Mouse (Mus musculus): ENCODE data around the gene Tas2r130. TPM values are rescaled to one million over a fixed set of nuclear protein-coding genes. Genes with fewer than 3 reads are reported as not detected.

The Tas2r130 gene
- polyA plus RNA-seq (2015; fragmentation: Illumina TruSeq; extraction: RNeasy Lipid Tissue Mini Kit (QIAGEN cat#74804); ENCODE audit: insufficient read depth, low replicate concordance): not detected

DNA sequence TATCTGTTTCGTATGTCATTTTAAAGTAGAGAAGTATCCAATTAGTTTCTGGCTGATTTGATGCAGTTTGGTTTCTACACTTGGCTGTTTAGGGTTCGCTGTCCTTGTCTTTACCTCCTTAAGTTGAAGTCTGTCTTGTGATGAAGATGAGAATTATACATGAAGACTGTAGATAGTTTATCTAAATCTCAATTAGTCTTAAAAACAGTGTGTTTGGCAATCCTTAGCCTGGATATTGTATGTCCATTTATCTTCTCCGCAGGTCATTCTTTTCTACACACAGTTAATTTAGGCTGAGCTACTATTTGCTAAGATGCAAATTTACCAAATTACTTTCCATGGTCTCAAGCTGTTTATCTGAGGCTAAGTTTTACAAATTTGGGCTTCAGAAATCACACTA lies at the start of gene Tas2r130:
Gene Tas2r130, minus strand, starts transcription at position 101 of the 400 bp plus-strand sequence.

DNA sequence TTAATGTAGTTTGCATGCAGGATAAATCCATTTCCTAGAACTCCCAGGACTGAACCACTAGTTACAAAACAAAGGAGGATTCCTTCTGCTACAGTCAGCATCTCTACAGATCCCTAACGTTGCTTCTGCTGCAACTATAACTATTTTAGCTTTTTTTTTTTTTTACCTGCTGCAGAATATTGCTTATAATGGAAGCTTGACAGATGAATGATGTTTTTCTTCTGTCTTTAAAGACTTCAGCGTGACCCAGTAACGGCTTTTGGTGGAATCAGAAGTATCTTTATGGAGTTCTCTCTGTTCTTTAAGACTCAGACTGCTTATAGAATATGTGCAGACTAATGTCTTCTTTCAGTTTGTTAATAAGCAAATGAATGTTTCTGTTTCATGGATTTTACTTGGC lies 48.1 kb upstream of the Tas2r130 start, which contains the start of gene Tas2r106:
Gene Tas2r106, minus strand, starts transcription at position 101 of the 400 bp plus-strand sequence.

DNA sequence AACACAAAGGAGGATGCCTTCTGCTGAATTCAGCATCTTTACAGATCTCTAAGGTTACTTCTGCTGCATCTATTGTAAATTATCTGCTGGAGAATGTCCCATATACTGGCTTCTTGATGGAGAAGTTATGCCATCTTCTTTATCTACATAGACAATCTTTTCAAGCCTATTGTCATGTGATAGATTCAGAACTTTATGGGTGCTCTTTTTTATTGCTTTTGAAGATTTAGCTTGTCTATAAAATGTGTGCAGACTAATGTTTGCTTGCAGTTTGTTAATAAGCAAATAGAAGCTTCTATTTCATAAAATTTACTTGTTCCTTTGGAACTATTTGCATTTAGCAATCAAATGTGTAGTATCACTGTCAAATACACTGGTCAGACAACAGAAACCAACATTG lies 29.3 kb upstream of the Tas2r130 start, which contains the start of gene Tas2r107:
Gene Tas2r107, minus strand, starts transcription at position 101 of the 400 bp plus-strand sequence.

Other genes starting within 250 kb of the Tas2r130 start
- 75.6 TPM for gene Ybx3, start 242.4 kb downstream of the Tas2r130 start, polyA plus RNA-seq (2015; fragmentation: Illumina TruSeq; extraction: RNeasy Lipid Tissue Mini Kit (QIAGEN cat#74804); ENCODE audit: insufficient read depth, low replicate concordance)
- not detected for gene 5430401F13Rik, start 144.5 kb downstream of the Tas2r130 start, polyA plus RNA-seq (2015; fragmentation: Illumina TruSeq; extraction: RNeasy Lipid Tissue Mini Kit (QIAGEN cat#74804); ENCODE audit: insufficient read depth, low replicate concordance)
- gene Gm6619, start 144.5 kb downstream of the Tas2r130 start, polyA plus RNA-seq (2015; fragmentation: Illumina TruSeq; extraction: RNeasy Lipid Tissue Mini Kit (QIAGEN cat#74804); ENCODE audit: insufficient read depth, low replicate concordance): not detected
- gene Tas2r107, start 29.2 kb upstream of the Tas2r130 start, polyA plus RNA-seq (2015; fragmentation: Illumina TruSeq; extraction: RNeasy Lipid Tissue Mini Kit (QIAGEN cat#74804); ENCODE audit: insufficient read depth, low replicate concordance): not detected
- not detected for gene Tas2r106, start 48.0 kb upstream of the Tas2r130 start, polyA plus RNA-seq (2015; fragmentation: Illumina TruSeq; extraction: RNeasy Lipid Tissue Mini Kit (QIAGEN cat#74804); ENCODE audit: insufficient read depth, low replicate concordance)
- gene Tas2r104, start 54.8 kb upstream of the Tas2r130 start, polyA plus RNA-seq (2015; fragmentation: Illumina TruSeq; extraction: RNeasy Lipid Tissue Mini Kit (QIAGEN cat#74804); ENCODE audit: insufficient read depth, low replicate concordance): not detected
- gene Tas2r105, start 56.6 kb upstream of the Tas2r130 start, polyA plus RNA-seq (2015; fragmentation: Illumina TruSeq; extraction: RNeasy Lipid Tissue Mini Kit (QIAGEN cat#74804); ENCODE audit: insufficient read depth, low replicate concordance): not detected
- not detected for gene Tas2r114, start 59.2 kb upstream of the Tas2r130 start, polyA plus RNA-seq (2015; fragmentation: Illumina TruSeq; extraction: RNeasy Lipid Tissue Mini Kit (QIAGEN cat#74804); ENCODE audit: insufficient read depth, low replicate concordance)